Mouse (Mus musculus): ENCODE results near the gene Tmem131l. TPM values are rescaled to one million over a fixed set of nuclear protein-coding genes. Genes with fewer than 3 reads are reported as not detected.

Gene Tmem131l
- polyA plus RNA-seq, 1 experiment from 2014 or later = 87.7 TPM

DNA sequence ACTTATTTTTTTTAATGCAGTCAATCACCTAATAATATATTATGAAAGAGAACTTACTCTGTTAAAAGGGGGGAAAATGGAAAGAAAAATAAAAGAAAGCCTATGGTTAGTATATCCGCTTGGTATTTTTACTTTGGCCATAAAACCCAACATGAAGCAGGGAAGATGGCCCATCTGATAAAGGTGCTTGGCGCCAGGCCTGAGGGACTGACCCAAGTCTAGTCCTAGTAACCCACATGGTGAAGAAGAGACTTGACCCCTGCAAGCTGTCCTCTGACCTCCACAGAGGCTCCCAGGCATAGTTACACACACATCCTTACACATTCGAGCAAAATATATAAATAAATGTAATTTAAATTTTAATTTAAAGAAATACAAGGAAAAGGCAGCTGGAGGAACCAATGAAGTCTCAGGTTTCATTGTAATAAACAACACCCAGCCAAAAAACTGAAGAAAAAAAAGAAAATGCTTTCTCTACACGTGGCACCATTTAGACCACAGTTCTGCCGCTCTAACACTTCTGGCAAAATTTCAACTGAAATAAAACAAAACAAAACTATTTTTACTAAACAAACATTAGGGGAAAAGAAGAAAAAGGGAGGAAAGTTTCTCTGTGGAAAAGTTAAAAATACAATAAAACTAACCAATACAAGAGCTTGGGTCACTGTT is 28.8 kb downstream of the Tmem131l start:
- 85% methylated on average over 5 of the region's 5 CpGs for WGBS
- Histone ChIP-seq H3K9me3 (ENCODE audit: control insufficient read depth, low read length) (no peaks in the 10 kb centered on the region), H3K4me2 (ENCODE audit: low read depth) (no peak overlapping the region), H3K27me3 (ENCODE audit: control insufficient read depth, insufficient read depth, low read length) (no peaks in the 10 kb centered on the region), H3K36me3 (ENCODE audit: control insufficient read depth, insufficient read depth, low read length) (peaks cover 11% of the 10 kb centered on the region), H3K4me3 (ENCODE audit: low read depth, low read length) (no peak overlapping the region), H3K27ac (ENCODE audit: low read depth, low read length) (no peak overlapping the region), H3K9ac (ENCODE audit: low read length) (no peak overlapping the region), H3K4me1 (ENCODE audit: control insufficient read depth, insufficient read depth, low read length) (no peaks in the 10 kb centered on the region)
- DNase-seq (ENCODE audit: low spot score) = no peak
- ATAC-seq (ENCODE audit: insufficient read depth, low FRiP score, low TSS enrichment) = no peak

- no peaks in the 10 kb centered on the region for H3K4me1 ChIP-seq (ENCODE audit: control insufficient read depth, insufficient read depth, low read length)
- 94% methylated on average over 7 of the region's 7 CpGs for WGBS
These were observed 34.0 kb downstream of the Tmem131l start for GRCm38 (mm10) chr3:84005989-84006388.

DNA sequence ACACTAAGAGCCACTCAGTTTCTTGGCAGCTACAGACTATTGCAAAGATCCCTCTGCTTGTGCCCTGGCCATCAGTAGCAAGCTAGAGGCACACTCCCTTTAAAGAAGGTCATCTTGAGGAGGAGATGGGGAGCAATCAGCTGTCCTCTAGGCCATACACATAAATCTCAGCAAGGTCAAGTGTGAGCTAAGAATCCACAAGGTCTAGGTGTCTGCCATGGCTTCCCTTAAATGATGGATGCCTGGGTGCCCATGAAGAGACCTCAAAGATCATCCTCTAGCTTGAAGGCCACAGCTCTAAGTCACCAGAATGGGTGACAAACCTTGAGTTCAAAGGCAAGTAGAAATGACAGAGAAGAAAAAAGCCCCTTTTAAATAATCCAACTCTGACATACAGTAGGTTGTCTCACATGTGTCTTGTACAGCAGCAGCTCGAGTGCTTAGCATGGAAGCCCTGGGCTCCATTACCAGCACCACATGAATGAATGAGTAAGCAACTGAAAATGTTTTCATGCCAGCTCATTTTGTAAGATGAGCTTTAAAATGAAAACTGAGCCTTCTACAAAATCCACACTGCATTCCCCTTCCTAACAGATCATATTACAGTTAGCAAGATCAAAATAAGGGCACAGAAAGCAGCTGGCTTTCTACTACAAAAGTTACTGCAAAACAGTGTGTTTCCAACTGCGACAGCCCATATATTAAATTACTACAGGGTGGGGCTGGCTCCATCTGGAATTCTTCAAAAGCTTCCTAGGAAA is 35.5 kb downstream of the Tmem131l start:
- Histone ChIP-seq H3K4me1 (ENCODE audit: control insufficient read depth, insufficient read depth, low read length) (no peaks in the 10 kb centered on the region), H3K36me3 (ENCODE audit: control insufficient read depth, insufficient read depth, low read length) (no peaks in the 10 kb centered on the region; the same call in 1 of the 2 replicates), H3K27ac (ENCODE audit: low read depth, low read length) (no peak overlapping the region), H3K4me3 (ENCODE audit: low read depth, low read length) (no peak overlapping the region), H3K4me2 (ENCODE audit: low read depth) (no peak overlapping the region), H3K27me3 (ENCODE audit: control insufficient read depth, insufficient read depth, low read length) (no peaks in the 10 kb centered on the region), H3K9me3 (ENCODE audit: control insufficient read depth, low read length) (no peaks in the 10 kb centered on the region), H3K9ac (ENCODE audit: low read length) (no peak overlapping the region)
- 55% methylated on average over 2 of the region's 2 CpGs for WGBS
- DNase-seq (ENCODE audit: low spot score) (no peak), ATAC-seq (ENCODE audit: insufficient read depth, low FRiP score, low TSS enrichment) (no peak)

More at GRCm38 (mm10) chr3:84005989-84006388, 34.0 kb downstream of the Tmem131l start:
- Histone ChIP-seq H3K4me3 (ENCODE audit: low read depth, low read length) (no peak overlapping the region), H3K36me3 (ENCODE audit: control insufficient read depth, insufficient read depth, low read length) (no peaks in the 10 kb centered on the region; the same call in 1 of the 2 replicates), H3K9me3 (ENCODE audit: control insufficient read depth, low read length) (no peaks in the 10 kb centered on the region), H3K4me2 (ENCODE audit: low read depth) (no peak overlapping the region), H3K9ac (ENCODE audit: low read length) (no peak overlapping the region), H3K27ac (ENCODE audit: low read depth, low read length) (no peak overlapping the region), H3K27me3 (ENCODE audit: control insufficient read depth, insufficient read depth, low read length) (no peaks in the 10 kb centered on the region)
- ATAC-seq (ENCODE audit: insufficient read depth, low FRiP score, low TSS enrichment) (no peak), DNase-seq (ENCODE audit: low spot score) (no peak)

GRCm38 (mm10) chr3:84002433-84003090 is 37.4 kb downstream of the Tmem131l start:
- Histone ChIP-seq H3K27ac (ENCODE audit: low read depth, low read length) (no peak overlapping the region), H3K9me3 (ENCODE audit: control insufficient read depth, low read length) (no peaks in the 10 kb centered on the region), H3K9ac (ENCODE audit: low read length) (no peak overlapping the region), H3K4me1 (ENCODE audit: control insufficient read depth, insufficient read depth, low read length) (peaks cover 5% of the 10 kb centered on the region; the same call in 1 of the 2 replicates), H3K4me3 (ENCODE audit: low read depth, low read length) (no peak overlapping the region), H3K36me3 (ENCODE audit: control insufficient read depth, insufficient read depth, low read length) (no peaks in the 10 kb centered on the region), H3K4me2 (ENCODE audit: low read depth) (no peak overlapping the region), H3K27me3 (ENCODE audit: control insufficient read depth, insufficient read depth, low read length) (no peaks in the 10 kb centered on the region)
- DNase-seq (ENCODE audit: low spot score) (no peak), ATAC-seq (ENCODE audit: insufficient read depth, low FRiP score, low TSS enrichment) (no peak)
- WGBS = 91% methylated on average over 6 of the region's 6 CpGs

DNA sequence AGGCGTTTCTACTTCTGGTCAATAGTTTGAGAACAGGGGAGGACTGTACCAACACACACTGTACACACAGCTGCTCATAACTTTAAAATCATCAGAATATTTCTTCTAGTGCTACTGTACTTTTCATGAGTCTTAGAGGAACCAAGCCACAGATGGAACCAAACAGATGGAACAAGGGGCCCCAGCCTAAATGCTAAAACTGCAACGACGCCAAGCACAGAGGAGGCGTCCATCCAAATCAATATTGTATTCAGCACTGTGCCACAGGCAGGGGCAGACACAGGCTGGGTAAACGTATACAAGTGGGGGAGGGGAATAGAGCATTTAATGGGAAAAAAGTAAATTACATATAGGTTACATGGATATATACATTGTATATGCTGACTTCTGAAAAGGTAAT is 42.4 kb downstream of the Tmem131l start:
- DNase-seq (ENCODE audit: low spot score) = no peak
- Histone ChIP-seq H3K9ac (ENCODE audit: low read length) (no peak overlapping the region), H3K4me3 (ENCODE audit: low read depth, low read length) (no peak overlapping the region), H3K36me3 (ENCODE audit: control insufficient read depth, insufficient read depth, low read length) (no peaks in the 10 kb centered on the region; the same call in 1 of the 2 replicates), H3K4me1 (ENCODE audit: control insufficient read depth, insufficient read depth, low read length) (peaks cover 36% of the 10 kb centered on the region), H3K4me2 (ENCODE audit: low read depth) (no peak overlapping the region), H3K27me3 (ENCODE audit: control insufficient read depth, insufficient read depth, low read length) (no peaks in the 10 kb centered on the region), H3K9me3 (ENCODE audit: control insufficient read depth, low read length) (no peaks in the 10 kb centered on the region), H3K27ac (ENCODE audit: low read depth, low read length) (no peak overlapping the region)
- WGBS = 62% methylated on average over 5 of the region's 5 CpGs
- no peak for ATAC-seq (ENCODE audit: insufficient read depth, low FRiP score, low TSS enrichment)

- peaks cover 36% of the 10 kb centered on the region for H3K4me1 ChIP-seq (ENCODE audit: control insufficient read depth, insufficient read depth, low read length)
- no peak overlapping the region for H3K4me2 ChIP-seq (ENCODE audit: low read depth)
- H3K9me3 ChIP-seq (ENCODE audit: control insufficient read depth, low read length) = no peaks in the 10 kb centered on the region
- ATAC-seq (ENCODE audit: insufficient read depth, low FRiP score, low TSS enrichment) = peak; percentile 45; the same call in 1 of the 2 replicates
- H3K36me3 ChIP-seq (ENCODE audit: control insufficient read depth, insufficient read depth, low read length) = no peaks in the 10 kb centered on the region; the same call in 1 of the 2 replicates
- DNase-seq (ENCODE audit: low spot score) = no peak
- no peaks in the 10 kb centered on the region for H3K27me3 ChIP-seq (ENCODE audit: control insufficient read depth, insufficient read depth, low read length)
- no peak overlapping the region for H3K4me3 ChIP-seq (ENCODE audit: low read depth, low read length)
- H3K27ac ChIP-seq (ENCODE audit: low read depth, low read length) = no peak overlapping the region
- no peak overlapping the region for H3K9ac ChIP-seq (ENCODE audit: low read length)
- WGBS = 81% methylated on average over 3 of the region's 3 CpGs
These were observed 42.9 kb downstream of the Tmem131l start for GRCm38 (mm10) chr3:83997036-83997435.

DNA sequence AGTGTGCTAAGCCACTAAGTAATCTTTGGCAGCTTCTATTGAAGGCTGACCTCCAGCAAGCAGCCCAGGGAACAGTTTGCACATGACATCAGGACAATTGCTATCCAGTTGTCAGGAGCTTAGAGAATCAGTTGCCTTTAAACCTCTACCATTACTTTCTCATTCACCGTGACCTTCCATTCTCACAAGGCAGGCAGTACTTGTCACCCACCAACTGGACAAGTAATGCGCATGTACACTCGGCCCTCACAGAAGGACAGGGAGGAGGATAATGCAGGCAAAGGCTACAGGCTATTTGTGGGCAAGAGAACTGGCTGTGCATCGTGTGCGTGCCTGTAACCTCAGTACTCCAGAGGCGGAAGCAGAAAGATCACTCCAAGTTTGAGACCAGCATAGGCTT is 43.9 kb downstream of the Tmem131l start:
- H3K36me3 ChIP-seq (ENCODE audit: control insufficient read depth, insufficient read depth, low read length) = no peaks in the 10 kb centered on the region; the same call in 1 of the 2 replicates
- H3K27ac ChIP-seq (ENCODE audit: low read depth, low read length) = no peak overlapping the region
- no peak overlapping the region for H3K4me2 ChIP-seq (ENCODE audit: low read depth)
- no peaks in the 10 kb centered on the region for H3K27me3 ChIP-seq (ENCODE audit: control insufficient read depth, insufficient read depth, low read length)
- H3K4me1 ChIP-seq (ENCODE audit: control insufficient read depth, insufficient read depth, low read length) = peaks cover 36% of the 10 kb centered on the region
- ATAC-seq (ENCODE audit: insufficient read depth, low FRiP score, low TSS enrichment) (no peak), DNase-seq (ENCODE audit: low spot score) (no peak)
- 65% methylated on average over 6 of the region's 6 CpGs for WGBS
- no peaks in the 10 kb centered on the region for H3K9me3 ChIP-seq (ENCODE audit: control insufficient read depth, low read length)
- no peak overlapping the region for H3K9ac ChIP-seq (ENCODE audit: low read length)
- H3K4me3 ChIP-seq (ENCODE audit: low read depth, low read length) = no peak overlapping the region

GRCm38 (mm10) chr3:83995254-83995830 is 44.6 kb downstream of the Tmem131l start:
- ATAC-seq (ENCODE audit: insufficient read depth, low FRiP score, low TSS enrichment) (no peak), DNase-seq (ENCODE audit: low spot score) (no peak)
- Histone ChIP-seq H3K9ac (ENCODE audit: low read length) (no peak overlapping the region), H3K4me3 (ENCODE audit: low read depth, low read length) (no peak overlapping the region), H3K4me1 (ENCODE audit: control insufficient read depth, insufficient read depth, low read length) (peaks cover 36% of the 10 kb centered on the region), H3K27ac (ENCODE audit: low read depth, low read length) (no peak overlapping the region), H3K36me3 (ENCODE audit: control insufficient read depth, insufficient read depth, low read length) (no peaks in the 10 kb centered on the region; the same call in 1 of the 2 replicates), H3K27me3 (ENCODE audit: control insufficient read depth, insufficient read depth, low read length) (no peaks in the 10 kb centered on the region), H3K9me3 (ENCODE audit: control insufficient read depth, low read length) (no peaks in the 10 kb centered on the region), H3K4me2 (ENCODE audit: low read depth) (no peak overlapping the region)
- WGBS = 70% methylated on average over 9 of the region's 9 CpGs

Data from neural tube, embryonic 11.5 days (tissue).